Mouse (Mus musculus) stomach, embryonic 14.5 days (tissue): ENCODE results near the gene Ubn1. TPM values are rescaled to one million over a fixed set of nuclear protein-coding genes. Genes with fewer than 3 reads are reported as not detected.

Experiments used
- ATAC-seq: fragments of 200-750 bp; cut with Nextera tagmentation; 2 replicates; pipeline ENCODE4 v1.8.0; 2017; ENCODE audit warnings: low read depth, moderate TSS enrichment; ENCODE audit not compliant: insufficient number of reproducible peaks, insufficient read depth, low FRiP score
- H3K27ac ChIP-seq: fragments of 300-500 bp; sonication (generic); 2 replicates; pipeline ENCODE4 v1.5.1; 2014; ENCODE audit warnings: mild to moderate bottlenecking, low read length, moderate library complexity, mixed read lengths
- H3K27me3 ChIP-seq: fragments of 300-500 bp; sonication (generic); 2 replicates; pipeline ENCODE4 v1.6.1; 2014; ENCODE audit warnings: low read length, control low read depth, mixed read lengths; ENCODE audit not compliant: control insufficient read depth, insufficient read depth
- H3K36me3 ChIP-seq: fragments of 300-500 bp; sonication (generic); 2 replicates; pipeline ENCODE4 v1.6.1; 2014; ENCODE audit warnings: mild to moderate bottlenecking, control low read depth, low read length, moderate library complexity, mixed read lengths; ENCODE audit not compliant: control insufficient read depth, insufficient read depth
- H3K4me1 ChIP-seq: fragments of 300-500 bp; sonication (generic); 2 replicates; pipeline ENCODE4 v1.6.1; 2014; ENCODE audit warnings: low read length, control low read depth, mixed read lengths; ENCODE audit not compliant: control insufficient read depth, insufficient read depth
- H3K4me2 ChIP-seq: fragments of 300-500 bp; sonication (generic); replicated peaks from 2 replicates; pipeline ENCODE4 v1.6.1; 2014; ENCODE audit warnings: low read depth, low read length, control low read depth
- H3K4me3 ChIP-seq: fragments of 300-500 bp; sonication (generic); 2 replicates; pipeline ENCODE4 v1.5.1; 2014; ENCODE audit warnings: low read depth, low read length, control low read depth
- H3K9ac ChIP-seq: fragments of 300-500 bp; sonication (generic); replicated peaks from 2 replicates; pipeline ENCODE4 v1.6.1; 2014; ENCODE audit warnings: low read depth, mild to moderate bottlenecking, control low read depth, low read length, moderate library complexity, mixed read lengths
- H3K9me3 ChIP-seq: fragments of 300-500 bp; sonication (generic); 2 replicates; pipeline ENCODE4 v1.6.1; 2016; ENCODE audit warnings: low read depth, low read length, control low read depth; ENCODE audit not compliant: control insufficient read depth
- WGBS: fragments of 180-500 bp; shearing (Covaris S2); extraction: QIAGEN DNeasy Blood & Tissue Kit; methylation state at CpG from one replicate; pipeline ENCODE4 v1.1.7; 2014; 5-methylcytosine and 5-hydroxymethylcytosine counted together
- polyA plus RNA-seq: library from polyadenylated mRNA; unstranded; fragments of >200 nt; fragmentation: Nextera tagmentation; extraction: Ambion mirVana; gene quantifications from 2 replicates; pipeline ENCODE4 v1.2.1, GENCODE M21; 2014

Ubn1 gene
- polyA plus RNA-seq, 1 experiment from 2014 or later = 24.5 TPM

GRCm38 (mm10) chr16:5013054-5013838 lies 36.6 kb upstream of the Ubn1 start, which contains the start of gene Rogdi:
Rogdi (minus strand) TSS chr16:5013553.
- Histone ChIP-seq H3K4me1 (0 out of 2 replicates have a peak, but pooled peaks cover 3% of the 10 kb centered on the region), H3K4me3 (peak within 1 kb of the TSS; percentile 62), H3K27me3 (no peaks in the 10 kb centered on the region), H3K9ac (peak within 1 kb of the TSS; percentile 45), H3K9me3 (no peaks in the 10 kb centered on the region), H3K36me3 (peaks cover 36% of the 10 kb centered on the region), H3K4me2 (peak within 1 kb of the TSS; percentile 78), H3K27ac (no peak within 1 kb of the TSS)
- 1% methylated on average over 62 of the region's 63 CpGs for WGBS
- peak; percentile 99 for ATAC-seq

- no peak overlapping the region for H3K4me2 ChIP-seq
- H3K9ac ChIP-seq = no peak overlapping the region
- no peaks in the 10 kb centered on the region for H3K9me3 ChIP-seq
- 85% methylated on average over 4 of the region's 4 CpGs for WGBS
- H3K36me3 ChIP-seq = peaks cover 48% of the 10 kb centered on the region
- H3K4me3 ChIP-seq = no peak overlapping the region
- no peak for ATAC-seq
- H3K27me3 ChIP-seq = no peaks in the 10 kb centered on the region
- no peak overlapping the region for H3K27ac ChIP-seq
- 0 out of 2 replicates have a peak, but pooled peaks cover 3% of the 10 kb centered on the region for H3K4me1 ChIP-seq
Observed at GRCm38 (mm10) chr16:5014578-5014977, 35.3 kb upstream of the Ubn1 start.

GRCm38 (mm10) chr16:5024021-5024420 lies 25.8 kb upstream of the Ubn1 start:
- Histone ChIP-seq H3K4me3 (no peak overlapping the region), H3K9me3 (no peaks in the 10 kb centered on the region), H3K36me3 (peaks cover 91% of the 10 kb centered on the region), H3K9ac (no peak overlapping the region), H3K4me2 (no peak overlapping the region), H3K27me3 (no peaks in the 10 kb centered on the region), H3K4me1 (no peaks in the 10 kb centered on the region), H3K27ac (no peak overlapping the region)
- ATAC-seq = no peak
- WGBS = 91% methylated on average over 3 of the region's 3 CpGs

GRCm38 (mm10) chr16:5029847-5030246 lies 20.0 kb upstream of the Ubn1 start:
- H3K27me3 ChIP-seq = no peaks in the 10 kb centered on the region
- H3K4me1 ChIP-seq = no peaks in the 10 kb centered on the region
- WGBS = 61% methylated on average over 2 of the region's 2 CpGs
- H3K36me3 ChIP-seq = peaks cover 97% of the 10 kb centered on the region
- no peak overlapping the region for H3K4me3 ChIP-seq
- H3K9me3 ChIP-seq = no peaks in the 10 kb centered on the region
- no peak overlapping the region for H3K9ac ChIP-seq
- H3K4me2 ChIP-seq = no peak overlapping the region
- ATAC-seq = peak; percentile 46
- H3K27ac ChIP-seq = no peak overlapping the region

GRCm38 (mm10) chr16:5035591-5035990 lies 14.3 kb upstream of the Ubn1 start:
- no peak overlapping the region for H3K4me3 ChIP-seq
- H3K27me3 ChIP-seq = no peaks in the 10 kb centered on the region
- no peaks in the 10 kb centered on the region for H3K4me1 ChIP-seq
- no peak overlapping the region for H3K9ac ChIP-seq
- no peak overlapping the region for H3K4me2 ChIP-seq
- peaks cover 92% of the 10 kb centered on the region for H3K36me3 ChIP-seq
- no peaks in the 10 kb centered on the region for H3K9me3 ChIP-seq
- WGBS = 93% methylated on average over 3 of the region's 3 CpGs
- ATAC-seq = no peak
- no peak overlapping the region for H3K27ac ChIP-seq

- no peak for ATAC-seq
- Histone ChIP-seq H3K4me1 (no peaks in the 10 kb centered on the region), H3K9ac (no peak overlapping the region), H3K4me2 (no peak overlapping the region), H3K4me3 (no peak overlapping the region), H3K27ac (no peak overlapping the region), H3K9me3 (no peaks in the 10 kb centered on the region), H3K27me3 (no peaks in the 10 kb centered on the region), H3K36me3 (peaks cover 92% of the 10 kb centered on the region)
- 83% methylated on average over 5 of the region's 5 CpGs for WGBS
Observed at GRCm38 (mm10) chr16:5036649-5037234, 13.1 kb upstream of the Ubn1 start.

GRCm38 (mm10) chr16:5045322-5045721 lies 4.5 kb upstream of the Ubn1 start:
- no peak overlapping the region for H3K9ac ChIP-seq
- peaks cover 67% of the 10 kb centered on the region for H3K36me3 ChIP-seq
- no peaks in the 10 kb centered on the region for H3K9me3 ChIP-seq
- no peak overlapping the region for H3K4me3 ChIP-seq
- no peaks in the 10 kb centered on the region for H3K27me3 ChIP-seq
- WGBS = 96% methylated on average over 3 of the region's 3 CpGs
- peaks cover 8% of the 10 kb centered on the region; the same call in 1 of the 2 replicates for H3K4me1 ChIP-seq
- ATAC-seq = no peak
- no peak overlapping the region for H3K4me2 ChIP-seq
- H3K27ac ChIP-seq = no peak overlapping the region

GRCm38 (mm10) chr16:5049182-5049773 lies 579 bp upstream of the Ubn1 start:
- WGBS = under 1% methylated on average over 38 of the region's 38 CpGs
- peak; percentile 51 for ATAC-seq
- Histone ChIP-seq H3K4me2 (peak overlapping the region; percentile 89), H3K9me3 (no peaks in the 10 kb centered on the region), H3K9ac (peak overlapping the region; percentile 91), H3K4me1 (peaks cover 17% of the 10 kb centered on the region; the same call in 1 of the 2 replicates), H3K27me3 (no peaks in the 10 kb centered on the region), H3K27ac (peak overlapping the region; percentile 87), H3K36me3 (peaks cover 36% of the 10 kb centered on the region), H3K4me3 (peak overlapping the region; percentile 95)
